Mouse (Mus musculus) small intestine, adult 2 months (tissue): ENCODE measurements around the gene Cep128.

Experiments used
- CTCF ChIP-seq: fragments of 200-500 bp; IDR thresholded peaks from 2 replicates; pipeline ENCODE4 v1.5.1; 2012; ENCODE audit warnings: low read depth, mild to moderate bottlenecking, control low read depth, inconsistent platforms, low read length, moderate library complexity, mixed read lengths; ENCODE audit not compliant: insufficient replicate concordance, insufficient read length; ENCODE audit errors: extremely low read depth
- POLR2A ChIP-seq: fragments of 200-500 bp; IDR thresholded peaks from 2 replicates; pipeline ENCODE4 v1.6.1; 2012; ENCODE audit warnings: low read depth, mild to moderate bottlenecking, control low read depth, inconsistent platforms, low read length, moderate library complexity

DNA sequence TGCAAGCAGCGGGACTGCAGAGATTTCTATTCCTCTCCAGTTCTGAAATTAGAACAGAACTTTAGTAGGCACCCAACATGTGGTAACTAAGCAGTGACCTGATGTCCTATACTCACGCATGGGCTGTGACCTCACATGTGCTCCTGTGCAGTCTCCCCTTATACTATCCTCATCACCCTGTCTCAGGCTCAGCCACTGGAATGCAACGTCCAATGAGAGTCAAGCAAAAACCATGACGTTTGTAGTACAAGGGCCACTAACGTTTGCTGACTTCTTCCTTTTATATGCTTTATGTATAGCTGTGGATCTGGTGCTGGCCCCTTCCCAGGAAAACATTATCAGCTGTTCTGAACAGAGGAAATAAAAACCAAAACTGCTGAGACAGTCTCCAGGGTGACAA lies 198.6 kb downstream of the Cep128 start:
- no peak for TF ChIP-seq CTCF
- no peak for TF ChIP-seq POLR2A
